Mouse (Mus musculus) right cerebral cortex, adult 2 months (tissue): ENCODE results near the gene Akirin2.
"Not testable (repeated sequence)": the region's sequence is repeated elsewhere in the genome, so short reads cannot be mapped to it uniquely, and the experiment has no call there.

ENCODE experiments used
- DNase-seq, 2 experiments: peaks; one replicate each; pipeline ENCODE4 v3.0.0; 2021 to 2022; ENCODE audit warnings: low spot score in 2 of 2

Akirin2 gene

GRCm38 (mm10) chr4:34550748-34551097 is at the start of gene Akirin2:
TSS of gene Akirin2 (plus strand) at chr4:34550937.
- no peak for DNase-seq

DNA sequence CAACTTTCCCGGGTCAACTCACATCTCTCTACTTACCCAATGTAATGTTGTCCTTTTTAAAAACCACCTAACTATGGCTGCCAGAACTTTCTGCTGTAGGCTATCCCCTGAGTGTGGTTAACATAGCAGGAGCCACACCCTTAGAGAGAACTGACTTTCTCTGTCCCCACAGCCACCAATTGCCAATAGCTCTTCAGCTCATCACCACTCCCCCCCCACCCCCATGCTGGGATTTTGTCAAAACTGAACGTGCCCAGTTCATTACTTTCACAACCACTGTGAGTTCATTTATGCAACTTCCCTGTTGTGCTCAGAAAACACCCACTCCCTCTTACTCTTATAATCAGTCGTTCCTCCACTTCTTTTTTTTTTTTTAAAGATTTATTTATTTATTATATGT is 40.4 kb upstream of the Akirin2 start:
- no peak for DNase-seq

GRCm38 (mm10) chr4:34522846-34523245 is 27.9 kb upstream of the Akirin2 start:
- DNase-seq: peak; percentile 40 to 52

- peak in 1 of 2 experiments; percentile 12 for DNase-seq
Measured at GRCm38 (mm10) chr4:34523586-34523985, 27.2 kb upstream of the Akirin2 start.

DNA sequence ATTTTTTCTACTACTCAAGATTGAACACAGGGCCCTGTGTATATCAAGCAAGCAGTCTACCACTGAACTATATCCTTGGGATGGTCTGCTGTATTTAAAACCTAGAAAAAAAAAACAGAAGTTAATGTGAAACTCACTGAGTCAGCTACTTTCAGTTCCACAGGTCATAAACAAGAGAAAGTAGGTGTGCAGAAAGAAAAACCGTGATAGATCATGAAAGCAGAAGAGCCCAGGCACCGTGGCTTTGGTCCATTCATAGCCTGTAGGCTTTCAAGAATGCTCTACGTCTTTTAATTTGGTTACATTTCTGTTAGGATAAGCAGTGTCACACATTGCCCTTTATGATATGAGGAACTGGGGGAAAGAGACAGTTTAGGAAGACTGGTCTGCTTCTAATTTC is 24.0 kb upstream of the Akirin2 start:
- no peak for DNase-seq

GRCm38 (mm10) chr4:34528430-34529100 is 22.2 kb upstream of the Akirin2 start:
- peak in 1 of 2 experiments; percentile 38 for DNase-seq

GRCm38 (mm10) chr4:34529379-34529778 is 21.4 kb upstream of the Akirin2 start:
- DNase-seq: no peak

GRCm38 (mm10) chr4:34529941-34530340 is 20.8 kb upstream of the Akirin2 start:
- no peak for DNase-seq

- DNase-seq: peak; percentile 97
Measured at GRCm38 (mm10) chr4:34549981-34550747, 573 bp upstream of the Akirin2 start.

DNA sequence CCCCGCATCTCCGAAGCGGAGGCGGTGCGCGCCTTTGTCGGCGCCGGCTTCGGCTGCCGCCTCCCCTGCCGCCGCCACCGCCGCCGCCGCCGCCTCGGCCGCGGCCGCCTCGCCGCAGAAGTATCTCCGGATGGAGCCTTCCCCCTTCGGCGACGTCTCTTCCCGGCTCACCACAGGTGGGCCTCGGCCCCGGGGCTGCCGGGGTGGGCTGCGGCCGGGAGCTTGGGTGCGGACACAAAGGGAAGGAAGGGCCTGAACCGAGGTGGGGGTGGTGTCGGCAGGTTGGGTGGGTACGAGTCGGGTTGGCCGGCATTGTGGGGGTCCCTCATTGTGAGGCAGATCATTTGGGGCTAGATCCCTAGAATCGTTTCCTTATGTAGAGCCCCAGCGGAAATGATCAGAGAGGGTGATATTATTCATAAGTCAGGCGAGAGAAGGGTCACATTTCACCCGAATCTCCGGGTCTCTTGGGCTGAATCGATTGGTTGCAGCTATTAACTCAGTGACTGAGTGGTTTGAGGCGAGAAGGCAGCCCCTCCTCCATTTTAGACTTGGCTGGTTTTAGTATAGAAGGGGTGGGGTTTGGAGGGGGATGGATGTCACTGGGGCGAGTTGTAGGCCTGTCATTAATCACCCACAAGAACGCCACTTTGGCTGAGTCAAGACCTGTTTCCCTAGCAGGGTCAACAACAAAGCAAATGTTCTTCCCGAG is 517 bp downstream of the Akirin2 start:
- DNase-seq: no peak

DNA sequence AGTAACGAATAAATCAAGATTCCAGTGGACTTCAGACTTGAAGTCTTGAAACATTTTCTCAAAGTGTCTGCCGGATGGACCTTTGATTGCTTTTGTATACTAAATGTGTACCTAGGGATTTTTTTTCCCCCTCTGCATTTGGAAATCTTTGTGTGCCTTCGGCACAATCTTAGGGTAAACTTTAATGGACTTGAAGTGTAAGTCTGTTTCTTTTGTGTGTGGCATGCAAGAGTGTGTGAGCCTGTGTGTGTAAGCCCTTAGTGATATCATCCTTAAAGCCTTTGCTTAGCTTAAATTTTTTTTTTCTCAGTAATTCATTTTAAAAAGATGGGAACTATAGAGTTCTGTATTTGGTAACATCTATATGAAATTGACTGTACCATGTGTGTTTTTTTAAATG is 1.2 kb downstream of the Akirin2 start:
- no peak for DNase-seq

DNA sequence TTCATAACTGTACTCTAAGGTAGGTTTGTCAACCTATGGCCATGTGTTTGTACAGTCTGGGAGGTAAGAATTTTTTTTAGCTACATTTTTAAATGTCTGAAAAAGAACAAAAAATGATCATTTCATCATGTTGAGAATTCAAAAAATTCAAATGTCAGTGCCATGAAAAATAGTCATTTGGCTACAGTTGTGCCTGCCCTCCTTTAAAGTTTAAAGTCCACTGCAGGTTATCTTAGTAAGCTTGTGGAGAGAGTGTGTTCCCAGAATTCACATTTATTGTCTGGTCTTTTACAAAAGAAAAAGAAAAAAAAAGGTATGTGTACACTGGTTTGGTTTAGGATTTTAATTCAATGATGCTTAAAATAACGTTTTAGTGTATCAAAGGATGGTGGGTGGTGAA is 3.9 kb downstream of the Akirin2 start:
- DNase-seq: no peak

- no peak for DNase-seq
Measured at GRCm38 (mm10) chr4:34555604-34556003, 4.9 kb downstream of the Akirin2 start.

- DNase-seq: no peak
Measured at GRCm38 (mm10) chr4:34556183-34556582, 5.4 kb downstream of the Akirin2 start.

DNA sequence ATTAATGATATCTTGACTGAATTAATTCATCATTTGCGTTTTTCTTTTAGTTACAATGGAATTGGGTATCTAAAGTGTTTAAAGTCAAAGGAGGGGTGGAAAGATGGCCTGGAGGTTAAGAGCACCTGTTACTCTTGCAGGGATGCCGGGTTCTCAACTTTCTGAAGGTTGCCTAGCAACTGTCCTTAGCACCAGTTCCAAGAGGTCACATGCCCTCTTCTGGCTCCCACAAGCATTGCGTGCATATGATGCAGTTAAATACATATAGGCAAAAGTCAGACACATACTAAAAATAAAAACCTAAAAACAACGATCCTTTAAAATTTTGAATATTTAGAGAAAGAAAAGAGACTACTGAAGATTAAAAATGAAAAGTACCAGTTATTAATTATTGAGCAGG is 10.2 kb downstream of the Akirin2 start:
- DNase-seq: no peak

DNA sequence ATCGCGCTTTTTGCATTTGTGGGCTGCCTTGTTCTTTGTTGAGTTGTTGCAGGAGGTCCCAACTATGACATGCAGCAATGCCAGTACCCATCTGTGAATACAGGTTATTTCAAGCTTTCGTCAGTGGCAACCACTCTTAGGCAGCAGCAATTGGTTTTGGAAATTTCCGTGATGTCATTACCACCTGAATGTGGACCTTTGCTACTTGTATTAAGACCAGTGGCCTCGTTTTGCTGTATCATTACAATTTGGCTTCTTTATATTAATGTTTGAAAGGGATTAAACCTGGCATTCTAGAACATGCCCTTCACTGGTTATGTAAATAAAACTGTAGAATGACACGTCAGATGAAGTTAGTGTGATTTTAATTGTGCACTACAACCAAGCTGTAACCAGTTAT is 15.5 kb downstream of the Akirin2 start:
- no peak for DNase-seq

GRCm38 (mm10) chr4:34572876-34573275 is 22.1 kb downstream of the Akirin2 start:
- DNase-seq: no peak

- no peak for DNase-seq
Measured at GRCm38 (mm10) chr4:34577028-34577427, 26.3 kb downstream of the Akirin2 start.

- no peak for DNase-seq
Measured at GRCm38 (mm10) chr4:34579215-34579614, 28.5 kb downstream of the Akirin2 start.

GRCm38 (mm10) chr4:34581489-34581888 is 30.8 kb downstream of the Akirin2 start:
- not testable (repeated sequence) for DNase-seq

GRCm38 (mm10) chr4:34581990-34582389 is 31.3 kb downstream of the Akirin2 start:
- peak; percentile 55 to 61 for DNase-seq

DNA sequence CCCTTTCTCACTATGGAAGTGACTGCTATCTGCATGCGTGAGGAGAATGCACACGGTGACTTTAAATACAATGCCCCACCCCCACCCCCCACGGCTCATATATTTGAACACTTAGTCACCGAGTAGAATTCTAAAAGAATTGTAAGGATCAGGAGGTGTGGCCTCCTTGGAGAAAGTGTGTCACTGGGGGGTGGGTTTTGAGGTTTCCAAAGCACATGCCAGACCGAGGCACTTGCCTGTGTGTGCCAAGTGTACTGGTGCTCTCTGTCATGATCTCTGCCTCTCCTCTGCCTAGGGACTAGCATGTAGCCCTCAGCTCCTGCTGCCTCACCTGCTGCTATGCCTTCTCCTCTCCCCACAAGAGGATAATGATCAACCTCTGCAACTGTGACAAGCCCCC is 31.7 kb downstream of the Akirin2 start:
- no peak for DNase-seq

GRCm38 (mm10) chr4:34583427-34583826 is 32.7 kb downstream of the Akirin2 start:
- no peak for DNase-seq
